Mouse (Mus musculus): ENCODE results near the gene Ube2v1. TPM values are rescaled to one million over a fixed set of nuclear protein-coding genes. Genes with fewer than 3 reads are reported as not detected.

Gene Ube2v1
- total and polyA plus RNA-seq, 2 experiments from 2014 or later: 94.6 to 152 TPM

- no peak overlapping the region for H3K27ac ChIP-seq (ENCODE audit: low read depth)
- no peak for DNase-seq (ENCODE audit: low spot score)
- no peak overlapping the region for H3K4me2 ChIP-seq (ENCODE audit: low read depth, low read length)
- no peaks in the 10 kb centered on the region for H3K27me3 ChIP-seq (ENCODE audit: control insufficient read depth, insufficient read depth, low read length)
- H3K36me3 ChIP-seq (replicated peaks; ENCODE audit: control insufficient read depth, insufficient read depth, low read length): no peaks in the 10 kb centered on the region
- TF ChIP-seq CTCF (IDR thresholded peaks at IDR 0.05; ENCODE audit: low read depth) (no peak), EP300 (IDR thresholded peaks at IDR 0.05; ENCODE audit: low read depth) (no peak)
- H3K4me1 ChIP-seq (ENCODE audit: control insufficient read depth, insufficient read depth): peaks cover 26% of the 10 kb centered on the region
- H3K9me3 ChIP-seq (replicated peaks; ENCODE audit: control insufficient read depth, low read length): no peaks in the 10 kb centered on the region
- H3K9ac ChIP-seq (replicated peaks; ENCODE audit: low read depth, low read length): no peak overlapping the region
- WGBS: 54% methylated on average over 6 of the region's 6 CpGs
- no peak for ATAC-seq (ENCODE audit: insufficient read depth, low read depth)
- H3K4me3 ChIP-seq (ENCODE audit: low read depth, low read length): no peak overlapping the region
Observed at GRCm38 (mm10) chr2:167662713-167663112, 30.8 kb upstream of the Ube2v1 start.

- Histone ChIP-seq H3K9me3 (replicated peaks; ENCODE audit: control insufficient read depth, low read length) (no peaks in the 10 kb centered on the region), H3K4me3 (ENCODE audit: low read depth, low read length) (peak within 1 kb of the TSS; percentile 90), H3K9ac (replicated peaks; ENCODE audit: low read depth, low read length) (peak within 1 kb of the TSS; percentile 92), H3K27me3 (ENCODE audit: control insufficient read depth, insufficient read depth, low read length) (no peaks in the 10 kb centered on the region), H3K27ac (ENCODE audit: low read depth) (peak within 1 kb of the TSS; percentile 81), H3K4me1 (ENCODE audit: control insufficient read depth, insufficient read depth) (peaks cover 26% of the 10 kb centered on the region), H3K36me3 (replicated peaks; ENCODE audit: control insufficient read depth, insufficient read depth, low read length) (no peaks in the 10 kb centered on the region), H3K4me2 (ENCODE audit: low read depth, low read length) (peak within 1 kb of the TSS; percentile 99)
- under 1% methylated on average over 100 of the region's 110 CpGs for WGBS
- ATAC-seq (ENCODE audit: insufficient read depth, low read depth) (peak; percentile 94), DNase-seq (ENCODE audit: low spot score) (peak; percentile 92)
- TF ChIP-seq CTCF (IDR thresholded peaks at IDR 0.05; ENCODE audit: low read depth) (no peak), EP300 (IDR thresholded peaks at IDR 0.05; ENCODE audit: low read depth) (no peak)
Observed at GRCm38 (mm10) chr2:167661270-167662203, 29.6 kb upstream of the Ube2v1 start, which contains the start of gene Gm20431. Gm20431 (minus strand) TSS chr2:167661496.

- peak overlapping the region; percentile 90 for H3K4me3 ChIP-seq (ENCODE audit: low read depth, low read length)
- DNase-seq (ENCODE audit: low spot score): peak; percentile 7
- H3K27me3 ChIP-seq (ENCODE audit: control insufficient read depth, insufficient read depth, low read length): no peaks in the 10 kb centered on the region
- ATAC-seq (ENCODE audit: insufficient read depth, low read depth): no peak
- peak overlapping the region; percentile 99 for H3K4me2 ChIP-seq (ENCODE audit: low read depth, low read length)
- peak overlapping the region; percentile 92 for H3K9ac ChIP-seq (replicated peaks; ENCODE audit: low read depth, low read length)
- peaks cover 26% of the 10 kb centered on the region for H3K4me1 ChIP-seq (ENCODE audit: control insufficient read depth, insufficient read depth)
- H3K36me3 ChIP-seq (replicated peaks; ENCODE audit: control insufficient read depth, insufficient read depth, low read length): no peaks in the 10 kb centered on the region
- H3K9me3 ChIP-seq (replicated peaks; ENCODE audit: control insufficient read depth, low read length): no peaks in the 10 kb centered on the region
- WGBS: under 1% methylated on average over 12 of the region's 12 CpGs
- H3K27ac ChIP-seq (ENCODE audit: low read depth): peak overlapping the region; percentile 81
- TF ChIP-seq CTCF (IDR thresholded peaks at IDR 0.05; ENCODE audit: low read depth) (no peak), EP300 (IDR thresholded peaks at IDR 0.05; ENCODE audit: low read depth) (no peak)
Observed at GRCm38 (mm10) chr2:167660611-167660971, 28.7 kb upstream of the Ube2v1 start.

- DNase-seq (ENCODE audit: low spot score): peak; percentile 32
Observed at GRCm38 (mm10) chr2:167659847-167660610, 28.1 kb upstream of the Ube2v1 start.

GRCm38 (mm10) chr2:167659177-167659846 lies 27.4 kb upstream of the Ube2v1 start:
- Histone ChIP-seq H3K9me3 (replicated peaks; ENCODE audit: control insufficient read depth, low read length) (no peaks in the 10 kb centered on the region), H3K4me3 (ENCODE audit: low read depth, low read length) (no peak overlapping the region), H3K9ac (replicated peaks; ENCODE audit: low read depth, low read length) (no peak overlapping the region; the same call in 1 of the 2 replicates), H3K27ac (ENCODE audit: low read depth) (peak overlapping the region; percentile 81; the same call in 1 of the 2 replicates), H3K27me3 (ENCODE audit: control insufficient read depth, insufficient read depth, low read length) (no peaks in the 10 kb centered on the region), H3K4me2 (ENCODE audit: low read depth, low read length) (peak overlapping the region; percentile 99), H3K36me3 (replicated peaks; ENCODE audit: control insufficient read depth, insufficient read depth, low read length) (peaks cover 7% of the 10 kb centered on the region; the same call in 1 of the 2 replicates), H3K4me1 (ENCODE audit: control insufficient read depth, insufficient read depth) (peaks cover 26% of the 10 kb centered on the region)
- TF ChIP-seq CTCF (IDR thresholded peaks at IDR 0.05; ENCODE audit: low read depth) (no peak), EP300 (IDR thresholded peaks at IDR 0.05; ENCODE audit: low read depth) (no peak)
- 73% methylated on average over 10 of the region's 10 CpGs for WGBS
- DNase-seq (ENCODE audit: low spot score): no peak
- no peak for ATAC-seq (ENCODE audit: insufficient read depth, low read depth)

More at GRCm38 (mm10) chr2:167659847-167660610, 28.1 kb upstream of the Ube2v1 start:
- H3K36me3 ChIP-seq (replicated peaks; ENCODE audit: control insufficient read depth, insufficient read depth, low read length): 0 out of 2 replicates have a peak, but pooled peaks cover under 1% of the 10 kb centered on the region
- no peaks in the 10 kb centered on the region for H3K27me3 ChIP-seq (ENCODE audit: control insufficient read depth, insufficient read depth, low read length)
- peaks cover 26% of the 10 kb centered on the region for H3K4me1 ChIP-seq (ENCODE audit: control insufficient read depth, insufficient read depth)
- no peaks in the 10 kb centered on the region for H3K9me3 ChIP-seq (replicated peaks; ENCODE audit: control insufficient read depth, low read length)
- peak overlapping the region; percentile 92 for H3K9ac ChIP-seq (replicated peaks; ENCODE audit: low read depth, low read length)
- TF ChIP-seq CTCF (IDR thresholded peaks at IDR 0.05; ENCODE audit: low read depth): no peak
- no peak for TF ChIP-seq EP300 (IDR thresholded peaks at IDR 0.05; ENCODE audit: low read depth)
- ATAC-seq (ENCODE audit: insufficient read depth, low read depth): peak; percentile 30
- 17% methylated on average over 13 of the region's 13 CpGs for WGBS
- peak overlapping the region; percentile 99 for H3K4me2 ChIP-seq (ENCODE audit: low read depth, low read length)
- H3K4me3 ChIP-seq (ENCODE audit: low read depth, low read length): peak overlapping the region; percentile 90
- peak overlapping the region; percentile 81 for H3K27ac ChIP-seq (ENCODE audit: low read depth)
